Mouse (Mus musculus): Measurements from ENCODE around the gene Hk2. TPM values are rescaled to one million over a fixed set of nuclear protein-coding genes. Genes with fewer than 3 reads are reported as not detected.

The Hk2 gene
- polyA plus RNA-seq, 1 experiment from 2014 or later = 4.0 TPM

DNA sequence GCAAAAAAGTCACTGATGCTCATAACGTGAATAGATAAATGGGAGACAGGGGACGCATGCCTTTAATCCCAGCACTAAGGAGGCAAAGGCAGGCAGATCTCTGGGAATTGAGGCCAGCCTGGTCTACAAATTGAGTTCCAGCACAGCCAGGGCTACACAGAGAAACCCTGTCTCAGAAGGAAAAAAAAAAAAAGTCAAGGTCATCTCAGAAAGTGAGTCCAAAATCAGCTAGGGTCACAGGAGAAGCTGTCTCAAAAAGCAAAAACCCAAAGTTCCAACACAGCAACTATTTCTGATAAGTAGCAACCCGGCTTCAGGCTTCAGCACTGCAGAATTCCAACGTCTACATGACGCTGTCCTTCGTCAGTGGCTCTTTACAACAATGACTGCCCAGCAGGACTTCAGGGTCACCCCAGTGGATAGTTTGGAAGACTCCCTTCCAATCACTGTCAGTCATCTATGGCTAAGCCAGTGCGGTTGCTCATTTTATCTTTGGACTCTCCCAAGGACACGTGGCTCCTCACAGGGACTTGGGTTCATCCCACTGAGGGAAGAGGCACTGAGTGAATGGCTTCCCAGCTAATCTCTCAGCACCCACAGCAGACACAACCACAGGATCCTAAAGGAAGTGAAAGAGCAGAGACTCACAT is 33.3 kb downstream of the Hk2 start:
- ATAC-seq (replicated peaks; ENCODE audit: low FRiP score, low read depth) = no peak
- no peak overlapping the region for H3K27ac ChIP-seq
- 78% methylated on average over 8 of the region's 8 CpGs for WGBS

DNA sequence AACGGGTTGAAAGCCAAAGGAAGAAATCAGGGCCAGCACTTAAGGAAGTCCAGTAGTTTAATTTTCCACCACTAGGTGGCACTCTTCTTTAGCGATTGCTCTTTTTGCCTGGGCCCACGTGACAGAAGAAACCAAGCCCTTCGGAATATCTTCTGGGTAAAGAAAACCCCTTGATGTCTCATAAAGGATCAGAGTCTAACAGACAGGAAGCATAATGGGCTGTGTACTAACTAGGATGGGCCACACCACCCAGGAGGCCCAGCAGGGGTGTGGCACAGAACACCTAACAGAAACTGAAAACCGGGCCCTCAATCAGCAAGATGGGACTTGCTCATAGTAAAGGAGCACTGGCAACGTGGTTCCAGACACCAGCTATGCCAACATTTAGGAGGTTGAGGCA is 34.0 kb downstream of the Hk2 start:
- no peak overlapping the region for H3K4me3 ChIP-seq (replicated peaks; ENCODE audit: low read depth, low read length)
- TF ChIP-seq CTCF (IDR thresholded peaks at IDR 0.05; ENCODE audit: low read depth) = peak; percentile 90
- 27% methylated on average over 6 of the region's 6 CpGs for WGBS
- no peaks in the 10 kb centered on the region for H3K9me3 ChIP-seq (replicated peaks; ENCODE audit: low read length)
- no peaks in the 10 kb centered on the region for H3K4me1 ChIP-seq (replicated peaks; ENCODE audit: insufficient read depth, low read length)
- H3K36me3 ChIP-seq (ENCODE audit: insufficient read depth, low read length) = no peaks in the 10 kb centered on the region; the same call in 1 of the 2 replicates
- DNase-seq (ENCODE audit: low spot score) (peak; percentile 93), ATAC-seq (replicated peaks; ENCODE audit: low FRiP score, low read depth) (peak; percentile 70)
- H3K4me2 ChIP-seq (ENCODE audit: low read length) = peak overlapping the region; percentile 30
- H3K27me3 ChIP-seq (ENCODE audit: insufficient read depth, low read length) = no peaks in the 10 kb centered on the region
- H3K27ac ChIP-seq = no peak overlapping the region
- H3K9ac ChIP-seq (ENCODE audit: low read depth, low read length) = no peak overlapping the region; the same call in 1 of the 2 replicates

More for the DNA sequence above, 33.3 kb downstream of the Hk2 start:
- Histone ChIP-seq H3K27me3 (ENCODE audit: insufficient read depth, low read length) (no peaks in the 10 kb centered on the region), H3K4me3 (replicated peaks; ENCODE audit: low read depth, low read length) (no peak overlapping the region), H3K9ac (ENCODE audit: low read depth, low read length) (no peak overlapping the region), H3K4me1 (replicated peaks; ENCODE audit: insufficient read depth, low read length) (no peaks in the 10 kb centered on the region), H3K36me3 (ENCODE audit: insufficient read depth, low read length) (no peaks in the 10 kb centered on the region; the same call in 1 of the 2 replicates), H3K9me3 (replicated peaks; ENCODE audit: low read length) (no peaks in the 10 kb centered on the region), H3K4me2 (ENCODE audit: low read length) (no peak overlapping the region)
- no peak for DNase-seq (ENCODE audit: low spot score)
- TF ChIP-seq CTCF (IDR thresholded peaks at IDR 0.05; ENCODE audit: low read depth) = no peak

DNA sequence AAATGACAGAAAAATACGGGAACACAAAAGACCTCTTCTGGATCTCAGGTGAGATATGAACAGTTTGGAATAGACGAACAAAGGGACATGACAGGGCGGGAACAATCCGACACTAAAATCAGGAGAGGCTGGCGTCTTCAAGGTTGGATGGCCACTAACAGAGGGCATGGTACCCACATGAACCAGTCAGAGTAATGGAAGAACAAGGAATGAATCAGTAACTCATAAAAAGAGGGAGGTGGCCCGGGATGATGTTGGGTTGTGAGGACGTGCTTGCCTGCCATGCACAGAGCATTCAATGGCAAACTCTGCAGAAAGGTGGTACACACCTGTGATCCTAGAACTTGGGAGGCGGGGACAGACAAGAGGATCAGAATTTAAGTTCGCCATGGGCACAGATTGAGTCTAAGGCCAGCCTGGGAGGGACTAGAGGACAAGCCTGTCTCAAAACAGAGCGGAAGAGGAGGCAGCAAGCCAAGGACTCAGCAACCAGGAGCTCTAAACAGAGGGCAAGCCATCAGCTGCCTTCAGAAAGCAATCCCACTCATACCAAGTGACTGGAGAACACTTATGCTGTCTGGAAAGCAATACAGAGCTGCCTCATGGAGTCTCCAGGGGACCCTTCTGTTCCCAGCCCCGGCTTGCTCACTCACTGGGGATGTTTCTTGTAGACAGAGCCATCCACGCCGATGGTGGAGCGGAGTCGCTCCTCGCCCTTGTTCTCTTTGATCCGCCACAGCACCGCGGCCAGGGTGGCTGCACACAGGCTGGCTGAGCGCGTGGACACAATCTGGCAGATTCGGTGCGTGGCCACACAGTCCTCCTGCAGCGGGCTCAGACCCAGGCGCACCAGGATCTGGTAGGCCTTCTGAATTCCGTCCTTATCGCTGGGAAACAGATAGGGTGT is 36.4 kb downstream of the Hk2 start:
- Histone ChIP-seq H3K4me1 (replicated peaks; ENCODE audit: insufficient read depth, low read length) (no peaks in the 10 kb centered on the region), H3K27ac (no peak overlapping the region), H3K9me3 (replicated peaks; ENCODE audit: low read length) (no peaks in the 10 kb centered on the region), H3K4me3 (replicated peaks; ENCODE audit: low read depth, low read length) (no peak overlapping the region), H3K9ac (ENCODE audit: low read depth, low read length) (no peak overlapping the region), H3K27me3 (ENCODE audit: insufficient read depth, low read length) (no peaks in the 10 kb centered on the region), H3K4me2 (ENCODE audit: low read length) (no peak overlapping the region), H3K36me3 (ENCODE audit: insufficient read depth, low read length) (no peaks in the 10 kb centered on the region; the same call in 1 of the 2 replicates)
- DNase-seq (ENCODE audit: low spot score) (no peak), ATAC-seq (replicated peaks; ENCODE audit: low FRiP score, low read depth) (peak; percentile 61; the same call in 1 of the 2 replicates)
- 84% methylated on average over 27 of the region's 27 CpGs for WGBS
- no peak for TF ChIP-seq CTCF (IDR thresholded peaks at IDR 0.05; ENCODE audit: low read depth)

DNA sequence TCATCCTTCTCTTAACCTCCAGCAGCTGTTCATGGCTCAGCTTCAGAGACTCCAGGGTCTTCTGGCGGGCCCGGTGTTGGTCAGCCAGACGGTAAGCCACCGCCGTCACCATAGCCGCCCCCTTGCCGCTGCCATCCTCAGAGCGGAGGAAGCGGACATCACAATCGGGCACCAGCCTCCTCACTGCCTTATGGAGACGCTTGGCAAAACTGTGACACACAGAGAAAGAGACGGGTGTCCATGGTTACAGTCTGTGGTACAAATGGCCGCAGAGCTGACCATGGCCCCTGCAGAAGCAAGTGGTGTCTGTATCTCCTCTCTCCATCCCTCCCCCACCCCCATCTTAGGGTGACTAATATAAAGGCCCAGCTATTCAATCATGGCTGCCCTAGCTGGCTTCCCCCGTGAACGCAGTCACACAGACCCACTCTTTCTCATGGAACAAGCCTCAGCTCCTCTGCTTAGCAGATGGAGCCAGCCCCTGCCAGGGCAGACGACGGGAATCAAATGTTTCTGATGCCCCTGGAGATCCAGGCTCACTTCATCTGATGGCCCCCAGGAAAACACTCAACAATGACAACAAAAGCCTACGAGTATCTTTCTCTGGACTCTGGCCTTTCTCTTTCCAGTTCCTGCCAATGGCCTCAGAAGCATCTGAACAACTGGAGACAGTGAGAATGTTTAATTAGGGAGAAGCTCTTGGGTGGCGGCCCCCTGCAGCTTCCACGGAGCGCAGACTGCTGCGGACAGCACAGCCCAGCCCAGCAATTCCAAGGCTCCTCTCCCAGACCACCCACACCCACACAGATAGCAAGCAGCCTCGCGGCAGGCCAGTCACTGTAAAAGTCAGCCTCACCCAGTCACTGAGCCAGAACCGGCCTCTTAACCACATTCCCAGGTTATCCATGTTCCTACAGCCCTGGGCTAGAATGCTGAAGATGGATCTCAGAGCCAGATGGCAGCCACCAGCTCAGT is 37.3 kb downstream of the Hk2 start:
- Histone ChIP-seq H3K27ac (no peak overlapping the region), H3K36me3 (ENCODE audit: insufficient read depth, low read length) (0 out of 2 replicates have a peak, but pooled peaks cover 1% of the 10 kb centered on the region)
- 82% methylated on average over 25 of the region's 25 CpGs for WGBS

DNA sequence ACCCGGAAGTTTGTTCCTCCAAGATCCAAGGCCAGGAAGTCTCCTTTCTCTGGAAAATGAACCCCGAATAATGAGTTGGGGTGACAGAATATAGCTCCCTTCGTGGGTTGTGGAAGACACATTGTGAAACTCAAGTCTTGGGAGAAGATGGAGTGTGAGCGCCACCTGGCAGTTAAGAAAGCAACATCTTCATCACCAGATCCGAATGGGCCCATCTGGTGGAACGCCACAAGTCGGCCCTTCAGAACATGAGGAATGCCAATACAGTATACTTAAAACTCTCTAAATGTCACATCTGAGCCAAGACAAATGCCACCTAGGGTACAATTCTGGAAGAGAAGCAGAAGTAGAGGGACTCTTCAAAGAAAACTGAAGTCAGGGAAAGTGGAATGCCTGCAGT is 38.9 kb downstream of the Hk2 start:
- no peak overlapping the region for H3K9ac ChIP-seq (ENCODE audit: low read depth, low read length)
- ATAC-seq (replicated peaks; ENCODE audit: low FRiP score, low read depth) (no peak), DNase-seq (ENCODE audit: low spot score) (peak; percentile 35)
- WGBS = 83% methylated on average over 7 of the region's 7 CpGs
- no peak overlapping the region for H3K27ac ChIP-seq
- no peaks in the 10 kb centered on the region for H3K27me3 ChIP-seq (ENCODE audit: insufficient read depth, low read length)
- no peak overlapping the region for H3K4me3 ChIP-seq (replicated peaks; ENCODE audit: low read depth, low read length)
- H3K4me1 ChIP-seq (replicated peaks; ENCODE audit: insufficient read depth, low read length) = no peaks in the 10 kb centered on the region
- H3K36me3 ChIP-seq (ENCODE audit: insufficient read depth, low read length) = 0 out of 2 replicates have a peak, but pooled peaks cover 5% of the 10 kb centered on the region
- peak; percentile 68 for TF ChIP-seq CTCF (IDR thresholded peaks at IDR 0.05; ENCODE audit: low read depth)
- no peaks in the 10 kb centered on the region for H3K9me3 ChIP-seq (replicated peaks; ENCODE audit: low read length)
- no peak overlapping the region for H3K4me2 ChIP-seq (ENCODE audit: low read length)

More for the DNA sequence above, 37.3 kb downstream of the Hk2 start:
- H3K27me3 ChIP-seq (ENCODE audit: insufficient read depth, low read length) = no peaks in the 10 kb centered on the region
- no peaks in the 10 kb centered on the region for H3K4me1 ChIP-seq (replicated peaks; ENCODE audit: insufficient read depth, low read length)
- H3K9me3 ChIP-seq (replicated peaks; ENCODE audit: low read length) = no peaks in the 10 kb centered on the region
- ATAC-seq (replicated peaks; ENCODE audit: low FRiP score, low read depth) = peak; percentile 65
- H3K9ac ChIP-seq (ENCODE audit: low read depth, low read length) = no peak overlapping the region
- TF ChIP-seq CTCF (IDR thresholded peaks at IDR 0.05; ENCODE audit: low read depth) = no peak
- no peak overlapping the region for H3K4me2 ChIP-seq (ENCODE audit: low read length)
- H3K4me3 ChIP-seq (replicated peaks; ENCODE audit: low read depth, low read length) = no peak overlapping the region
- DNase-seq (ENCODE audit: low spot score) = no peak

All from kidney, postnatal 0 days (tissue).